ENCODE assay signal across 9 mouse cellular contexts in genomic region chr5:147187552-147188170, GRCm38 (mm10). TPM values are rescaled to one million over a fixed set of nuclear protein-coding genes. Genes with fewer than 3 reads are reported as not detected.
A peak's percentile ranks its signal among the peaks of the same experiment; 100 is the strongest.
DNase-seq lines count a peak whose midpoint lies in the region; ATAC-seq and TF ChIP-seq lines count a peak whose summit lies in the region.
"Had no signal": no experiment of that assay in that cellular context is flagged by ENCODE, and none has a peak within 500 bp of the region (broad histone marks: within the 10 kb centered on the region; RNA-seq: fewer than 3 reads in every experiment).

No protein-coding gene starts in this region.

- H3K27me3 ChIP-seq in embryonic facial prominence, embryonic 10.5 days (replicated peaks; ENCODE audit: low read depth, poor library complexity, severe bottlenecking): peaks cover 100% of the 10 kb centered on the region
- H3K27me3 ChIP-seq in intestine, embryonic 16.5 days (replicated peaks; ENCODE audit: control insufficient read depth, insufficient read depth, low read length): peaks cover 81% of the 10 kb centered on the region
- peaks cover 43% of the 10 kb centered on the region for H3K27me3 ChIP-seq in neural tube, embryonic 14.5 days (ENCODE audit: control insufficient read depth, insufficient read depth, low read length)

- 2% methylated on average over 25 of the region's 25 CpGs for WGBS in embryonic facial prominence, embryonic 10.5 days
- WGBS in intestine, embryonic 16.5 days: 5% methylated on average over 25 of the region's 25 CpGs
- WGBS in neural tube, embryonic 14.5 days: under 1% methylated on average over 25 of the region's 25 CpGs

- H3K4me2 ChIP-seq in intestine, embryonic 16.5 days (ENCODE audit: low read depth, low read length): peak overlapping the region; percentile 42
- peak overlapping the region; percentile 50 for H3K4me2 ChIP-seq in neural tube, embryonic 14.5 days (ENCODE audit: low read depth, low read length)

- H3K9me3 ChIP-seq in embryonic facial prominence, embryonic 10.5 days: peaks cover 8% of the 10 kb centered on the region; the same call in 1 of the 2 replicates
- H3K9me3 ChIP-seq in intestine, embryonic 16.5 days (ENCODE audit: control insufficient read depth, low read length): peaks cover 8% of the 10 kb centered on the region; the same call in 1 of the 2 replicates
- no peaks in the 10 kb centered on the region for H3K9me3 ChIP-seq in neural tube, embryonic 14.5 days (ENCODE audit: control insufficient read depth, low read length)

- peaks cover 27% of the 10 kb centered on the region for H3K4me1 ChIP-seq in embryonic facial prominence, embryonic 10.5 days
- peaks cover 21% of the 10 kb centered on the region for H3K4me1 ChIP-seq in intestine, embryonic 16.5 days (ENCODE audit: control insufficient read depth, insufficient read depth, low read length)
- H3K4me1 ChIP-seq in neural tube, embryonic 14.5 days (ENCODE audit: control insufficient read depth, insufficient read depth, low read length): peaks cover 17% of the 10 kb centered on the region

- no peak overlapping the region for H3K27ac ChIP-seq in layer of hippocampus, adult 2 months
- H3K27ac ChIP-seq in embryonic facial prominence, embryonic 10.5 days (replicated peaks): no peak overlapping the region
- H3K27ac ChIP-seq in intestine, embryonic 16.5 days (ENCODE audit: low read length): no peak overlapping the region
- no peak overlapping the region for H3K27ac ChIP-seq in neural tube, embryonic 14.5 days (ENCODE audit: low read depth, low read length)

- peak overlapping the region; percentile 30 for H3K4me3 ChIP-seq in layer of hippocampus, adult 2 months
- H3K4me3 ChIP-seq in embryonic facial prominence, embryonic 10.5 days: peak overlapping the region; percentile 48; the same call in 1 of the 2 replicates
- peak overlapping the region; percentile 30 for H3K4me3 ChIP-seq in intestine, embryonic 16.5 days (ENCODE audit: low read length)
- no peak overlapping the region for H3K4me3 ChIP-seq in neural tube, embryonic 14.5 days (ENCODE audit: low read depth, low read length)

- H3K36me3 ChIP-seq in embryonic facial prominence, embryonic 10.5 days (replicated peaks): no peaks in the 10 kb centered on the region
- no peaks in the 10 kb centered on the region for H3K36me3 ChIP-seq in intestine, embryonic 16.5 days (ENCODE audit: control insufficient read depth, insufficient read depth, low read length)
- H3K36me3 ChIP-seq in neural tube, embryonic 14.5 days (ENCODE audit: control insufficient read depth, insufficient read depth, low read length): no peaks in the 10 kb centered on the region

- no peak for TF ChIP-seq CTCF in layer of hippocampus, adult 2 months (conservative IDR thresholded peaks at IDR 0.05)

- no peak overlapping the region for H3K9ac ChIP-seq in intestine, embryonic 16.5 days (ENCODE audit: low read depth, low read length)
- H3K9ac ChIP-seq in neural tube, embryonic 14.5 days (replicated peaks; ENCODE audit: low read depth, low read length): no peak overlapping the region

- DNase-seq in layer of hippocampus, adult 2 months (ENCODE audit: low spot score in 2 of 2): no peak
- DNase-seq in layer of hippocampus, postnatal 25 days (ENCODE audit: extremely low spot score in 1 of 2, low spot score in 1 of 2): no peak
- DNase-seq in embryonic facial prominence, embryonic 10.5 days (ENCODE audit: low spot score): peak; percentile 21
- DNase-seq in thymus, postnatal 4 days: no peak
- no peak for DNase-seq in left cerebral cortex, adult 11 months (ENCODE audit: low spot score)
- DNase-seq in frontal cortex, postnatal 36 days (ENCODE audit: low spot score in 2 of 2): no peak

- ATAC-seq in intestine, embryonic 16.5 days: no peak
- ATAC-seq in neural tube, embryonic 14.5 days (ENCODE audit: low read depth): no peak

RNA-seq across cellular contexts. Expression of gene Gsx1, which starts 0.8 kb away (rescaled TPM):
- total RNA-seq in layer of hippocampus, adult 2 months (2021): under 1 TPM; 0.20 to 0.52 TPM
- under 1 TPM; 0.47 to 0.79 TPM for total RNA-seq in layer of hippocampus, postnatal 25 days (2021)
- 0.80 and 2.0 TPM in 2 replicates for polyA plus RNA-seq in embryonic facial prominence, embryonic 10.5 days (2016; fragmentation: Nextera tagmentation; extraction: Ambion mirVana)
- polyA plus RNA-seq in intestine, embryonic 16.5 days (2015; fragmentation: Nextera tagmentation; extraction: Ambion mirVana): not detected in 2 replicates
- polyA plus RNA-seq in neural tube, embryonic 14.5 days (2014; fragmentation: Nextera tagmentation; extraction: Ambion mirVana): 1.5 and 2.0 TPM in 2 replicates
- total RNA-seq: neutrophil, adult 5-6 weeks had no signal
